Mouse (Mus musculus): ENCODE results near the gene Slc3a2.
"Not testable (repeated sequence)": the region's sequence is repeated elsewhere in the genome, so short reads cannot be mapped to it uniquely, and the experiment has no call there.

The Slc3a2 gene

DNA sequence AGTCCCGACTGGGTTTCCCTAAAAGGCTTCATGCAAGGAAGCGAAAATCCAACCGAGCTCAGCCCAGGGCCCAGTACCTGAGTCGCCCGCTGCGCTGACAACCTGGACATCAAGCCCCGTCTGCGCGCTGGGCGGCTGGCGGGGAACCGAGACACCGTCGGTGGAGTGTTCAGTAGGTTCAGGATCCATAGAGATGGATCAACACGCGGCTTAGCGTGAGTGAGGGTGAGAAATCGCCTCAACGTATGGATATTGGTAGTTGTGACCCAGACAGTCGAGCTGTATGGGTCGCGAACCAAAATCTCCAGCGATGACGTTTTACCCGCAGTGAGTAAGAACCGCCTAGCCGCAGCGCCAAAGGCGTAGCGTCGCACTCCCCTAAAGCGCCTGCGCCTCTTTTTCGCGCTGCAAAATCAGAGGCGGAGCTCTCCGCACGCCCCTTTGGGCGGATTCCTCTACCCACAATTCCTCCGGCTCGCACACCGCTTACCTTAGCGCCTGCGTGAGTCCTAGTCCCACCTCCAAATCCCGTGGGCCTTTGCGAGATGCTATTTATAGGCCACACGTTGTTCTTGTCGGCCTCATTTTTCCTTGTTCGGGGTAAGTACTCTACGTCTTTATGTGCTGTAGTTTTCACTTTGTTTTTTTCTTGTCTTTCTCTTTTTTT, at the start of gene Slc3a2:
TSS of gene Slc3a2 (minus strand) at position 463 of the 667 bp plus-strand sequence.
- DNase-seq (ENCODE audit: low read depth, low spot score): peak; percentile 98

GRCm38 (mm10) chr19:8770567-8771270, 47.5 kb upstream of the Slc3a2 start, which contains the start of gene Tmem223:
Gene Tmem223 (plus strand): TSS chr19:8770996.
- peak; percentile 49 for DNase-seq (ENCODE audit: low read depth, low spot score)

DNA sequence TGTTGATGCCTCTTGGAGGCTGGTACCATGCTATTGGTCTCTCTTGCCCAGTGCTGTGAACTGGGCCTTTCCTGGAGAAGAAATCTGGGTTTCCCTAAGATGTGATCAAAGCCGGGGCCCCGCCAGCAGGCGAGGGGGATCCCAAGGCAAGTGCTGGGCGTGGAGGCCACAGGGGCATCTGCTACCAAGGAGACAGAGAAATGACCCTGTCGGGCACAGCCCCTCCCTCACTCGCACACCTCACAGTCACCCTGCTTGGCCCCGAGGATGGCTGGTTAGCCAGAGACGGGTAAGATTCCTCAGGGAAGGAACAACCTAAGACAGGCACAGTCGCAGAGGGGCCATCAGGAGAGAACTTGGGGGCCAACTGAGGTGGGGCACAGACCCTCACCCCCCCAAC, 42.4 kb upstream of the Slc3a2 start:
- no peak for DNase-seq (ENCODE audit: low read depth, low spot score)

DNA sequence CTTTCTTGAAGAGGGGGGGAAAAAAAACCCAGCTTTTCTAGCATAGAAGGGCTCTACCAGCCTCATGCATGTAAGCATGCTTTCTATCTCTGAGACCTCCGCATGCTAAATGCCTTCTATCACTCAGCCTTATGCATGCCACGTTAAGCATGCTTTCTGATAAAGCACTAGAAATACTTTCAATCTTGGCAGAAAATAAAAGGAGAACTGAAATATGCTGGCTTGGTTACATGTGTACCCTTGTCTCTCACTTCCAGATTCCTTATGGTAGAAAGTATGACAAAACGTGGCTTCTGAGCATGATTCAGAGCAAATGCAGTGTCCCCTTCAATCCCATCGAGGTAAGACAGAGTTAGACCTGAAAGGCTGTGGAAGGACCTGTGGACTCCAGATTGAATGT, 40.1 kb upstream of the Slc3a2 start:
- DNase-seq (ENCODE audit: low read depth, low spot score): no peak

- DNase-seq (ENCODE audit: low read depth, low spot score): no peak
These were observed 37.6 kb upstream of the Slc3a2 start for GRCm38 (mm10) chr19:8760757-8761156.

DNA sequence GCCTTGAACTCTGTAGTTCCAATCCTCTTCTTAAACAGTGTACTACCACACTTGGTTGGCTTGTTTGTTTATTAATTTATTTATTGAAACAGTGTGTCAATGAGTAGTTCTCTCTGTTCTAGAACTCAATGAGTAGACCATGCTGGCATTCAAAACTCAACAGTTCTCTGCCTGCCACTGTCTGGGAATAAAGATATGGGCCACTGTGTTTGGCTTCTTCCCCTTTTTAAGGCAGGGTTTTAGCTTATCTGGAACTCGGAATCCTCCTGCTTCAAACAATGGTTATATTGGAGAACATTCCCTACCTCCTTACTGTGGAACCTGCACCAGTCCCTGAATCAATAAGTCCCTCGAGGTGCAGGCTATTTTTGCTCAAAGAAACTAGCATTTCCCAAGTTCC, 35.7 kb upstream of the Slc3a2 start:
- DNase-seq (ENCODE audit: low read depth, low spot score): no peak

- DNase-seq (ENCODE audit: low read depth, low spot score): no peak
These were observed 34.4 kb upstream of the Slc3a2 start for GRCm38 (mm10) chr19:8757471-8757998.

GRCm38 (mm10) chr19:8756635-8757387, 33.6 kb upstream of the Slc3a2 start, which contains the start of gene Nxf1:
Gene Nxf1 (plus strand): TSS chr19:8757073.
- peak; percentile 84 for DNase-seq (ENCODE audit: low read depth, low spot score)

- no peak for DNase-seq (ENCODE audit: low read depth, low spot score)
These were observed 32.5 kb upstream of the Slc3a2 start for GRCm38 (mm10) chr19:8755652-8756051.

DNA sequence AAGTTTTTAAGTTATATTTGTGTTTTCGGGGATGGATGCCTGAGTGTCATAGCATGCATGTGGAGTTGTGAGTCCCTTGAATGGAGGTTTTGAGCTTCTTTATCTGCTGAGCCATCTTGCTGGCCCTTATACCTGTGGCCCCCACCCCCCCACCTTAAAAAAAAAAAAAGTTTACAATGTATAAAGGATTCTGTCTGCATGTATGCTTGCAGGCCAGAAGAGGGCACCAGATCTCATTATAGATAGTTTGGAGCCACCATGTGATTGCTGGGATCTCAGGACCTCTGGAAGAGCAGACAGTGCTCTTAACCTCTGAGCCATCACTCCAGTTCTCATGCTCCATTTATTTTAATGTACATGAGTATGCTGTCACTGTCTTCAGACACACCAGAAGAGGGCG, 24.2 kb upstream of the Slc3a2 start:
- DNase-seq (ENCODE audit: low read depth, low spot score): no peak

DNA sequence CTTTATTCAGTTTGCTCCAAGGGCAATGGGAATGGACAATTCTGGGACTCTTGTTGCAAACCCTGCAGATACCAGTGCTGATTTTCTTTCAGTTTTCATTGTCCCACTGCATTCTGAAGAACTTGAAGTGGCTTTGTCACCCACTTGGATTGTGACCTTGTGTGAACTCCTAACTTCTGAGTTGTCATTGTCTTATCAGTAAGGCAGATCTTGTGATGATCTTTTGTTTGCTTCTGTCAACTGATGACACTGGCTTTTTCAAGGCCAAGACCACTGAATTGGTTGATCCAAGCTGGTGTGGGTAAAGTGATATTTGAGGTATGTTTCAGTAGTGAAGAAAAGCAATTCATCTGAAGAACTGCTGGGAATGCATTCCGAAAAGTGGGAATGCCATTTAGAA, 22.2 kb upstream of the Slc3a2 start:
- no peak for DNase-seq (ENCODE audit: low read depth, low spot score)

DNA sequence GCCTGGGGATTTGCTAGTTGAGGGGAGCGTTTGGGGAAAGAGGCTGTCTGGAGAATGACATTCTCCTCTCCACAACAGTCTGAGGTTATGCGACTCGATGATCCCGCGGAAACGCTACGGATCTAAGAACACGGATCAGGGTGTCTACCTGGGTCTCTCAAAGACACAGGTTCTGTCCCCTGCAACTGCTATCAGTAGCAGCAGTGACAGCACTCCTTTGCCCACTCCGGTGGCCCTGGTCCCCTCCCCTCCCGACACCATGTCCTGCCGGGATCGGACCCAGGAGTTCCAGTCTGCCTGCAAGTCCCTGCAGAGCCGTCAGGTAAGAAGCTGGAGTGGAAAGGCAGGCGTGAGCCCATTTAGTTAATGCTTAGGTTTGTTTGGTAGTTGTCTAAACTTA, 19.0 kb upstream of the Slc3a2 start:
- DNase-seq (ENCODE audit: low read depth, low spot score): no peak

GRCm38 (mm10) chr19:8741243-8741869, 18.2 kb upstream of the Slc3a2 start, which contains the start of gene Stx5a:
Gene Stx5a (plus strand): TSS chr19:8741413.
- DNase-seq (ENCODE audit: low read depth, low spot score): peak; percentile 96

GRCm38 (mm10) chr19:8740603-8741002, 17.4 kb upstream of the Slc3a2 start, which contains the start of gene 1700092M07Rik:
Gene 1700092M07Rik (plus strand): TSS chr19:8740718.
- no peak for DNase-seq (ENCODE audit: low read depth, low spot score)

DNA sequence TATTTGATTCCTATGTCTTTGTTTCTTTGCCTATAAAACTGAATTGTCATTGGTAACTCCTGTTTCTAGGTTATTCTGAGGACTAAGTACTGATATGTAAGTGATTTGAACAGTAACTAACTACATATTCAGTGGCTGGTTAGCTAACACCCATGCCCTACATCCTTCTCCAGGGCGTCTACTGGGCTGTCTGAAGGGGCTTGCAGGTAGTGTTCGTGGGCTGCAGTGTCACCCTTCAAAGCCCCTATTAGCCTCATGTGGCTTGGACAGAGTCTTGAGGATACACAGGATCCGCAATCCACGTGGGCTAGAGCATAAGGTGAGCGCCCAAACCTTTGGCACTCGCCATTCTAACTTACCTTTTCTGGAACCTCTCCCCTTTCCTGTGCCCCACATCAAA, 16.5 kb upstream of the Slc3a2 start:
- no peak for DNase-seq (ENCODE audit: low read depth, low spot score)

DNA sequence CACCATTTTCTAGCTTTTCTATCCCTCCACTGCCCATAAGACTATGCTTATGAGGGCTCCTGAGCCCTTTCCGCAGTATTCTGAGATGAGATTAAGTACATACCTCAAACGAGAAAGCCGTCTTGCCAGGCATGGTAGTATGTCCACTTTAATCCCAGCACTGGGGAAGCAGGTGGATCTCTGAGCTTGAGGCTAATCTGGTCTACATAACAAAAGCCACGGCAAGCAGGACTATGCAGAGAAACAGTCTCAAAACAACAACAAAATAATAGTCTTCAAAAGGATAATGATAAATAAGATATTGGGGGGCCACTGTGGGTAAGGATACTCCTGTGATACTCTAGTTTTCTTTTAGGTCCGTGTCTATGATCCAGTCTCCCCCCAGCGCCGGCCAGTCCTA, 15.7 kb upstream of the Slc3a2 start:
- no peak for DNase-seq (ENCODE audit: low read depth, low spot score)

GRCm38 (mm10) chr19:8736160-8736467, 12.9 kb upstream of the Slc3a2 start:
- no peak for DNase-seq (ENCODE audit: low read depth, low spot score)

- peak; percentile 84 for DNase-seq (ENCODE audit: low read depth, low spot score)
These were observed 12.4 kb upstream of the Slc3a2 start, which contains the start of gene Wdr74 for GRCm38 (mm10) chr19:8735389-8736159. Gene Wdr74 (plus strand): TSS chr19:8735827.

- no peak for DNase-seq (ENCODE audit: low read depth, low spot score)
These were observed 11.2 kb upstream of the Slc3a2 start for GRCm38 (mm10) chr19:8734334-8734733.

DNA sequence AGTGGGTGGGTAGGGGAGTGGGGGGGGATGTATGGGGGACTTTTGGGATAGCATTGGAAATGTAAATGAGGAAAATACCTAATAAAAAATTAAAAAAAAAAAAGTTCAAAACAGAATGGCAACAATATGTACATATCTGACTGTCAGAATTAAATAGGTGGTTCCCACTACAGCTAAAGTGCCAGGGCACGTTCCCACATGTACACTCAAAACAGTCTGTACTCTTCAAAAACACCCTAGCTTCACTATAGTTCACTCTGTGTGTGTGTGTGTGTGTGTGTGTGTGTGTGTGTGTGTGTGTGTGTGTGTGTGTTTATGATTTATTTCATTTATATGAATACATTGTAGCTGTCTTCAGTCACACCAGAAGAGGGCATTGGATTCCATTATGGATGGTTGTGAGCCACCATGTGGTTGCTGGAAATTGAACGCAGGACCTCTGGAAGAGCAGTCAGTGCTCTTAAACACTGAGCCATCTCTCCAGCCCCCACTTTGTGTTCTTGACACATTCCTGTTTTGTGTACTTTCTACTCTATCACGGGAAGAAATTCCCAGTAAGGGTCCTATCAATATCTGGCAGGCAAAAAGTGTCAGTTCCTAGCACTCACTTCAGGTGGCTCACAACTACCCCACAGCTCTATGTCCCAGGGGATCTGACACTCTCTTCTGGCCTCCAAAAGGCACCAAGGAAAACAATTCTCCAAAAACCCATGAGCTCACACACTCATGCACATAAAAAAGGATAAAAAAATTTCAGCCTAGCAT, 5.3 kb upstream of the Slc3a2 start:
- not testable (repeated sequence) for DNase-seq (ENCODE audit: low read depth, low spot score)
